Mouse (Mus musculus): ENCODE results near the gene Decr2. TPM values are rescaled to one million over a fixed set of nuclear protein-coding genes. Genes with fewer than 3 reads are reported as not detected.

The Decr2 gene
- polyA plus RNA-seq (2014; fragmentation: Nextera tagmentation; extraction: Ambion mirVana), result 30.5 and 34.3 TPM in 2 replicates

GRCm38 (mm10) chr17:26089905-26090632, at the start of gene Decr2:
Gene Decr2 (minus strand): TSS chr17:26090337.
- peak; percentile 67 for ATAC-seq (replicated peaks; ENCODE audit: insufficient number of reproducible peaks, low FRiP score, low TSS enrichment)
- Histone ChIP-seq H3K27ac (ENCODE audit: low read depth, low read length) (peak within 1 kb of the TSS; percentile 3), H3K9me3 (replicated peaks; ENCODE audit: control insufficient read depth, low read length) (no peaks in the 10 kb centered on the region), H3K9ac (ENCODE audit: low read depth, low read length) (peak within 1 kb of the TSS; percentile 63), H3K4me1 (ENCODE audit: control insufficient read depth, insufficient read depth, low read length) (0 out of 2 replicates have a peak, but pooled peaks cover 5% of the 10 kb centered on the region), H3K4me3 (ENCODE audit: low read depth, low read length) (peak within 1 kb of the TSS; percentile 48), H3K4me2 (peak within 1 kb of the TSS; percentile 93), H3K27me3 (ENCODE audit: control insufficient read depth, insufficient read depth, low read length) (no peaks in the 10 kb centered on the region), H3K36me3 (ENCODE audit: control insufficient read depth, insufficient read depth, low read length) (0 out of 2 replicates have a peak, but pooled peaks cover 2% of the 10 kb centered on the region)
- WGBS (ENCODE audit: insufficient replicate concordance), result 2% methylated on average over 32 of the region's 32 CpGs

DNA sequence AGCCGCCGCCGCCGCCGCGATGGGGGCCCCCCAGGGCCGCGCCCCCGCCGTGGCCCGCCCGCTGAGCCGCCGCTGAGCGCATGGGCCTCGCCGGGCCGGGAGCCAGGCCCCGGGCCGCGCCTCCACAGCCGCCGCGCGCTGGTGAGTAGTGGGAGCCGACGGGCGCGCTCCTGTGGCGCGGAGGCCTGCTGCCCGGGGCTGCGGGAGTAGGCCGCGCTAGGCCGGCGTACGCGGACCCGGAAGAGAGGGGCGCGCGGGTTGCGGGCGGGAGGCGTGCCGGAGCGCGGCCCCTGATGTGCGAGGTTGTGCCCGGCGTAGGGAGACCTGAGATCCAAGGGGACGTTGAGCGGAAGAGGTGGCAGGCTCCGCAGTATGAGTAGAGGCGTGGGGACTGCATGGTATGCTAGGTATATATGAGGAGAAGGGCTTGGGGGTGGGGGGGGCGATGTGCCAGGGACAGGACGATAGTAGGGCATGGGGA, 48.8 kb upstream of the Decr2 start:
- H3K9ac ChIP-seq (ENCODE audit: low read depth, low read length), result peak overlapping the region; percentile 94
- H3K36me3 ChIP-seq (ENCODE audit: control insufficient read depth, insufficient read depth, low read length), result peaks cover 8% of the 10 kb centered on the region
- H3K27ac ChIP-seq (ENCODE audit: low read depth, low read length), result peak overlapping the region; percentile 94
- H3K4me2 ChIP-seq, result peak overlapping the region; percentile 76
- whole genome bisulfite sequencing (ENCODE audit: insufficient replicate concordance), result under 1% methylated on average over 53 of the region's 58 CpGs
- peaks cover 9% of the 10 kb centered on the region; the same call in 1 of the 2 replicates for H3K4me1 ChIP-seq (ENCODE audit: control insufficient read depth, insufficient read depth, low read length)
- no peaks in the 10 kb centered on the region for H3K27me3 ChIP-seq (ENCODE audit: control insufficient read depth, insufficient read depth, low read length)
- peak; percentile 67 for ATAC-seq (replicated peaks; ENCODE audit: insufficient number of reproducible peaks, low FRiP score, low TSS enrichment)
- H3K4me3 ChIP-seq (ENCODE audit: low read depth, low read length), result peak overlapping the region; percentile 90
- H3K9me3 ChIP-seq (replicated peaks; ENCODE audit: control insufficient read depth, low read length), result no peaks in the 10 kb centered on the region

GRCm38 (mm10) chr17:26138239-26138836, 48.2 kb upstream of the Decr2 start, which contains the start of gene Axin1:
Gene Axin1 (plus strand): TSS chr17:26138688.
- peak within 1 kb of the TSS; percentile 94 for H3K9ac ChIP-seq (ENCODE audit: low read depth, low read length)
- H3K4me2 ChIP-seq, result peak within 1 kb of the TSS; percentile 76
- ATAC-seq (replicated peaks; ENCODE audit: insufficient number of reproducible peaks, low FRiP score, low TSS enrichment), result peak; percentile 93
- H3K27me3 ChIP-seq (ENCODE audit: control insufficient read depth, insufficient read depth, low read length), result no peaks in the 10 kb centered on the region
- peaks cover 4% of the 10 kb centered on the region for H3K36me3 ChIP-seq (ENCODE audit: control insufficient read depth, insufficient read depth, low read length)
- no peaks in the 10 kb centered on the region for H3K9me3 ChIP-seq (replicated peaks; ENCODE audit: control insufficient read depth, low read length)
- peak within 1 kb of the TSS; percentile 94 for H3K27ac ChIP-seq (ENCODE audit: low read depth, low read length)
- 1% methylated on average over 42 of the region's 42 CpGs for WGBS (ENCODE audit: insufficient replicate concordance)
- peaks cover 9% of the 10 kb centered on the region; the same call in 1 of the 2 replicates for H3K4me1 ChIP-seq (ENCODE audit: control insufficient read depth, insufficient read depth, low read length)
- peak within 1 kb of the TSS; percentile 90 for H3K4me3 ChIP-seq (ENCODE audit: low read depth, low read length)

DNA sequence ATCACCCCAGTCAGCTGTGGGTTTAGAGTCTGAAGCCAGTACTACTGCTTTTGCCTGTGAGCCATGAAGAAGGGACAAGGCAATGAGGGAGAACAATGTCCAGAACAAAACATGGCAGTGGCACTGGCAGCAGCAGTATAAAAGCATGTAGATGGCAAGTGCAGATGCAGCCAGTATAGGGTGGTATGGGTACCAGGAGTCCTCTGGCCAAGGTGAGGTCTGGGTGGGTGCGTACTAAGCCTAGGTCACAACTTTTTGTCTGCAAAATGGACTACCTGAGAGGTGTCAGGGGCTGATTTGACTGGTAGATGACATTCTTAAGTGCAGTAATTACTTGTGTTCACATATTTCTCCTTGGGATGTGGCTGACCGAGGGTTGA, 47.6 kb upstream of the Decr2 start:
- ATAC-seq (replicated peaks; ENCODE audit: insufficient number of reproducible peaks, low FRiP score, low TSS enrichment), result no peak
- no peaks in the 10 kb centered on the region for H3K27me3 ChIP-seq (ENCODE audit: control insufficient read depth, insufficient read depth, low read length)
- no peaks in the 10 kb centered on the region for H3K9me3 ChIP-seq (replicated peaks; ENCODE audit: control insufficient read depth, low read length)
- H3K4me2 ChIP-seq, result peak overlapping the region; percentile 76
- H3K9ac ChIP-seq (ENCODE audit: low read depth, low read length), result peak overlapping the region; percentile 59
- peak overlapping the region; percentile 90 for H3K4me3 ChIP-seq (ENCODE audit: low read depth, low read length)
- H3K36me3 ChIP-seq (ENCODE audit: control insufficient read depth, insufficient read depth, low read length), result no peaks in the 10 kb centered on the region
- WGBS (ENCODE audit: insufficient replicate concordance), result 73% methylated on average over 2 of the region's 2 CpGs
- H3K4me1 ChIP-seq (ENCODE audit: control insufficient read depth, insufficient read depth, low read length), result peaks cover 9% of the 10 kb centered on the region; the same call in 1 of the 2 replicates
- peak overlapping the region; percentile 94 for H3K27ac ChIP-seq (ENCODE audit: low read depth, low read length)

GRCm38 (mm10) chr17:26137106-26137750, 47.1 kb upstream of the Decr2 start:
- H3K4me2 ChIP-seq, result peak overlapping the region; percentile 76; the same call in 1 of the 2 replicates
- H3K9ac ChIP-seq (ENCODE audit: low read depth, low read length), result peak overlapping the region; percentile 34; the same call in 1 of the 2 replicates
- no peak overlapping the region for H3K4me3 ChIP-seq (ENCODE audit: low read depth, low read length)
- H3K27me3 ChIP-seq (ENCODE audit: control insufficient read depth, insufficient read depth, low read length), result no peaks in the 10 kb centered on the region
- H3K9me3 ChIP-seq (replicated peaks; ENCODE audit: control insufficient read depth, low read length), result no peaks in the 10 kb centered on the region
- peaks cover 1% of the 10 kb centered on the region; the same call in 1 of the 2 replicates for H3K36me3 ChIP-seq (ENCODE audit: control insufficient read depth, insufficient read depth, low read length)
- 74% methylated on average over 11 of the region's 11 CpGs for WGBS (ENCODE audit: insufficient replicate concordance)
- H3K4me1 ChIP-seq (ENCODE audit: control insufficient read depth, insufficient read depth, low read length), result peaks cover 9% of the 10 kb centered on the region; the same call in 1 of the 2 replicates
- no peak overlapping the region for H3K27ac ChIP-seq (ENCODE audit: low read depth, low read length)
- ATAC-seq (replicated peaks; ENCODE audit: insufficient number of reproducible peaks, low FRiP score, low TSS enrichment), result no peak

- WGBS (ENCODE audit: insufficient replicate concordance), result 89% methylated on average over 18 of the region's 18 CpGs
- Histone ChIP-seq H3K27ac (ENCODE audit: low read depth, low read length) (no peak overlapping the region), H3K4me1 (ENCODE audit: control insufficient read depth, insufficient read depth, low read length) (no peaks in the 10 kb centered on the region), H3K27me3 (ENCODE audit: control insufficient read depth, insufficient read depth, low read length) (no peaks in the 10 kb centered on the region), H3K4me3 (ENCODE audit: low read depth, low read length) (no peak overlapping the region), H3K9me3 (replicated peaks; ENCODE audit: control insufficient read depth, low read length) (no peaks in the 10 kb centered on the region), H3K36me3 (ENCODE audit: control insufficient read depth, insufficient read depth, low read length) (peaks cover 18% of the 10 kb centered on the region), H3K9ac (ENCODE audit: low read depth, low read length) (no peak overlapping the region), H3K4me2 (no peak overlapping the region)
- no peak for ATAC-seq (replicated peaks; ENCODE audit: insufficient number of reproducible peaks, low FRiP score, low TSS enrichment)
Observed at GRCm38 (mm10) chr17:26131856-26132853, 42.0 kb upstream of the Decr2 start.

GRCm38 (mm10) chr17:26131062-26131732, 41.1 kb upstream of the Decr2 start:
- ATAC-seq (replicated peaks; ENCODE audit: insufficient number of reproducible peaks, low FRiP score, low TSS enrichment), result no peak
- Histone ChIP-seq H3K36me3 (ENCODE audit: control insufficient read depth, insufficient read depth, low read length) (peaks cover 27% of the 10 kb centered on the region), H3K9me3 (replicated peaks; ENCODE audit: control insufficient read depth, low read length) (no peaks in the 10 kb centered on the region), H3K4me1 (ENCODE audit: control insufficient read depth, insufficient read depth, low read length) (no peaks in the 10 kb centered on the region), H3K4me2 (no peak overlapping the region), H3K9ac (ENCODE audit: low read depth, low read length) (no peak overlapping the region), H3K27ac (ENCODE audit: low read depth, low read length) (no peak overlapping the region), H3K4me3 (ENCODE audit: low read depth, low read length) (no peak overlapping the region), H3K27me3 (ENCODE audit: control insufficient read depth, insufficient read depth, low read length) (no peaks in the 10 kb centered on the region)
- WGBS (ENCODE audit: insufficient replicate concordance), result 82% methylated on average over 18 of the region's 18 CpGs

Data from heart, embryonic 11.5 days (tissue).